Mouse (Mus musculus) thymus, adult 2 months (tissue): ENCODE data around the gene Vmn1r121.
"Not testable (repeated sequence)": the region's sequence is repeated elsewhere in the genome, so short reads cannot be mapped to it uniquely, and the experiment has no call there.

Source experiments
- CTCF ChIP-seq: fragments of 200-500 bp; IDR thresholded peaks from 2 replicates; pipeline ENCODE4 v1.5.1; 2012; ENCODE audit warnings: mild to moderate bottlenecking, control low read depth, low read length, moderate library complexity, borderline replicate concordance; ENCODE audit not compliant: control insufficient read depth, poor library complexity, insufficient read depth; ENCODE audit errors: extremely low read depth
- POLR2A ChIP-seq: fragments of 200-500 bp; IDR thresholded peaks from 2 replicates; pipeline ENCODE4 v1.6.1; 2012; ENCODE audit warnings: mild to moderate bottlenecking, low read length, control low read depth, moderate library complexity; ENCODE audit not compliant: control insufficient read depth, poor library complexity, insufficient read depth; ENCODE audit errors: extremely low read depth

DNA sequence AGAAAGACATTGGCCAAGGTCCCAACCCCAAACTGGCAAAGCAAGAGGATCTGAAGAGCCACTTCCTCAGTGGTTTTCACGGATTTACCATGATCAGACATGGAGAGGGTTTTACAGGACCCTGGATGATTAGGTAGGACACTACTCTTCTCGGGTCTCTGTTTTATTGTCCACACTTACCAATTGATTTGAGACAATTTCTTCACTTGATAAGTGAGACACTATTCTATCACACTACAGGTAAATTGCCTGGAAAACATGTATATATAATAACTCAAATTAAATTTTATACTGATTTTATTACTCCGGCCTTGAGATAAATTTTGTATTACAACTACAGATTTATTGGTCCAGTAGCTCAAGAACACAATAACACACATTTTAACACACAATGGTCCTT, 35.7 kb upstream of the Vmn1r121 start, which contains the start of gene Vmn1r122:
- not testable (repeated sequence) for TF ChIP-seq CTCF, POLR2A
